Mouse (Mus musculus) naive thymus-derived CD4-positive, alpha-beta T cell, adult 2 months (primary cell): ENCODE results near the gene Olfr1368.

ENCODE experiments used
- DNase-seq: peaks from one replicate; pipeline ENCODE4 v3.0.0-alpha.2; 2011; ENCODE audit warnings: low read depth

The Olfr1368 gene

GRCm38 (mm10) chr13:21145767-21146166, at the start of gene Olfr1368:
TSS of gene Olfr1368 (minus strand) at chr13:21145867.
- DNase-seq, result no peak

GRCm38 (mm10) chr13:21185521-21185920, 39.9 kb upstream of the Olfr1368 start:
- no peak for DNase-seq

DNA sequence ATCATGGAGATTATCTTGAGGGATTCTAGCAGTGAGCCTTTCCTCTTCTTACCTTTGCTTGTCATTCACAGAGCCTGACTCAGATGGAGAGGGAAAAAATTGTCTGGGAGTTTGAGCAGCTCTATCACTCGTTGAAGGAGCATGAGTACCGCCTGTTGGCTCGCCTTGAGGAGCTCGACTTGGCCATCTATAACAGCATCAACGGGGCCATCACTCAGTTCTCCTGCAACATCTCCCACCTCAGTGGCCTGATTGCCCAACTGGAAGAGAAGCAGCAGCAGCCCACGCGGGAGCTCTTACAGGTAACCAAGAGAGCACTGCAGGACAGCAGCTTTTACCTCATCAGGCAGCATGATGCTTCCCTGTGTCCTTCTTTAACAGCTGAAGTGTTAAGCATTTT, 38.0 kb upstream of the Olfr1368 start:
- DNase-seq, result no peak

DNA sequence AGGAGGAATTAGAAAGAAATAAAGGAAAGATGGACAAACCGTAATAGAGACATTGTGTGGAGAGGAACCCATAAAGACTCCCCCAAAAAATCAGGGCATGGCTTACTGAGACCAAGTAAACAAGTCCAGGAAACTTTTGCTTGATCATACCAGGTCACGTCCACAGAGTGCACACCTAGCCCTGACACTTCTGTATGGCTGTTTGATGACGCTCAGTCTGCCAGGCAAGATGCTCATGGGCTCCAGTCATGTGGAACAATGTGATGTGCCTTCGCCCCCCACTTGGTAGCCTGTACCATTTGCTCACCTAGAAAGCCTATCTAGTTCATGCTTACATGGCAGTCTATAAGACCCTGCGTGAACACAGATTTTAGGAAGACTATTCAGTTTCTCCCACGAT, 37.4 kb upstream of the Olfr1368 start:
- no peak for DNase-seq

GRCm38 (mm10) chr13:21181996-21182395, 36.3 kb upstream of the Olfr1368 start:
- no peak for DNase-seq

- DNase-seq, result peak; percentile 76
These were observed 35.2 kb upstream of the Olfr1368 start for GRCm38 (mm10) chr13:21180551-21181530.

- peak; percentile 95 for DNase-seq
These were observed 34.3 kb upstream of the Olfr1368 start for GRCm38 (mm10) chr13:21179724-21180550.

- no peak for DNase-seq
These were observed 33.7 kb upstream of the Olfr1368 start, which contains the start of gene Trim27 for GRCm38 (mm10) chr13:21179367-21179723. TSS of gene Trim27 (plus strand) at chr13:21179445.

DNA sequence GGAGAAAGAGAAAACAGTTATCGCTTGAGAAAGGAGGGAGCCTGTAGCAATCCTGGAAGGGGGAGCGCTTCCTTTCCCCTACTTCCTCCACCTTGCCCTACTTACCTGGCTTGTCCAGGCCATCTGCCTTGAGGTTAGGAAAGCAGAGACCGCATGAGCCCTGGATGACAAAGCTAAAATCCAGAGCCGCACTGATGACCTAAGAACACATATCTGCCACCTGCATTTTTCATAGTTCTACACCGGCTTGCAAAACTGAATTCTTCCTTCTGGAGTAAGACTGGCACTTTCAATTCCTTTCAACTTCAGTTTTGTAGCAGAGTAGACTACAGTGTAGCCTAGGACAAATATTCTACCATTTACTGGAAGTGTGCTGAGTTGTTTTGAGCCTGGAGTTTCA, 32.7 kb upstream of the Olfr1368 start:
- DNase-seq, result no peak

DNA sequence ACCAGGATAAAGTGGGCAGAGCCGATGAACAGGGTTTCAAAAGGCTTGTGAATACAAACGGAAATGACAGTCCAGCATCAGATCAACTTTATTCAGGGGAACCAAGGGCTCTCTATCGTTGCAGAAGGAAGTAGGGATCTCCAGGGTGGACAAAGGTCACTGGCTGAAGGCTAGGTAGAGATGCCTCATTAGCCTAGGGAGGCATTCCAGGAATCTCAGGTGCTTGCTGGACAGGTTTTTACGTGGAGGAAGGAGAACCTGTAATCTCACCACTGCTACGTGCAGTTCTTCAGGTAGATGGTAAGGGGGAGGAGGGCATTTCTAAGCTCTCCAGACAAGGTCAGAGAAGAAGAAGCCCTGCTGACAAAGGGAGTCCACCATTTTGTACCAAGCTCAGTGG, 32.0 kb upstream of the Olfr1368 start:
- no peak for DNase-seq

- no peak for DNase-seq
These were observed 31.1 kb upstream of the Olfr1368 start for GRCm38 (mm10) chr13:21176733-21177132.

GRCm38 (mm10) chr13:21173072-21173471, 27.4 kb upstream of the Olfr1368 start:
- no peak for DNase-seq

DNA sequence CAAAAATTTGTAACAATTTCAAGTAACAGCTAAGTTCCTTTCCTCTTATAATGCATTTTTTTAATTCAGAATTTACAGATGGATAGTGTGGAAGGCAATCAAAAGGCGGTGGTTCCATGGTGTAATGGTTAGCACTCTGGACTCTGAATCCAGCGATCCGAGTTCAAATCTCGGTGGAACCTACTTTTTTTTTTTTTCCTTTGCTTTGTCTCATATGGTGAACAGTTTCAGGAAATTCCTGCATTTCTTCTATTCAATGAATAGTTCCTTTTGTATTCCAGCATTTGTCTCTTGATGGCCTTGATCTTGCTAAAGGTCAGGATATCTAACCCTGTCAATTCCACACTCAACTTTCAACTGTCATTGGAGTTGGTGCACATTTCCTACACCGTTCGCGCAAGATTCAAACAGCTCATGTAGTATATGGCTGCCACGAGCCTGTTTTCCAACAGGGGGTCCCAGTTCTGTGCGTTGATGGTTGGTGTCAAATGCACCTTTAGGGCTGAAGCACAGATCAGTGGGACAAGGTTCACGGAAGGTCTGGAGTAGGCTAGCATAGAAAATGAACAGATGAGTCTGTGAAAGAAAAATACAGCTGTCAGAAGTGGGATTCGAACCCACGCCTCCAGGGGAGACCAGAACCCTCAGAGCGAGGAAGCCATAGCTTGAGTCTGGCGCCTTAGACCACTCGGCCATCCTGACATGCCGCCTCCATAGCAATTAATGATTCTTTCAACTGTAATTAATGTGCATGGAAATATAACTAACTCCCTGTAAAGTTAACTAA, 26.8 kb upstream of the Olfr1368 start:
- peak; percentile 85 for DNase-seq

- DNase-seq, result peak; percentile 51
These were observed 26.0 kb upstream of the Olfr1368 start for GRCm38 (mm10) chr13:21171600-21172150.

- DNase-seq, result no peak
These were observed 25.5 kb upstream of the Olfr1368 start for GRCm38 (mm10) chr13:21171156-21171530.

DNA sequence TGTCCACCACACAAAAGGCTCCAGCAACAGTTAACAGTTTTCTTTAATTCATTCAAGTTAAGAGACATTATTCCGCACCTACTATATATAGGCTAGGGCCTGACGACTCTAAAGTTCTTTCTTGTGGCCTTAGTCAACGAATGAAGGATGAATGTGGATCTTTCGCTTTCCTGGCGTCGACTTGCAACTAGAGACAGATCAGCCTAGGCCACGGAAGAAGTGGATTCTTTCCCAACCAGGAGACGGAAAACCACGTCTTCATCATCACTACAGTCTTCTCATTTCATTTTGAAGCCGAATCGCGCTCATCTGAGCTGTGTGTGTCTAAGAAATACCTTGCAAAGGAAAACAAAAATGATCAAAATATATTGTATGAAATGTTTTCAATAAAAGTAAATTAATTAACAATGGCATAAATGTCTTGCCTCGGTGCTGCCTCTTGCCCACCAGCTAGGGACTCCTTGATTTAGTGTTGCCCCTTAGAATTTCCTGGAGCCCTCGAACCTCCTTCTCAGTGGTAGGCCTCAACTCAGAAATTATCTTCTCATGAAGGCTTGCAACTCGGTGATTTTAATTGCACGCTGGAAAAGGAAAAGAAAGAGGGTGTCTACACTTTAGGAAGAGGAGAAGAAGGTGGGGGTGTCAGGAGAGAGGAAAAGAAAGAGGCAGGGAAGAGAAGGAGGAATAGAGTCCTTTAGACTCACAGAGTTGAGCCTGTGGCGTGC, 24.9 kb upstream of the Olfr1368 start:
- DNase-seq, result no peak

- DNase-seq, result peak; percentile 96
These were observed 24.2 kb upstream of the Olfr1368 start for GRCm38 (mm10) chr13:21169657-21170430.

- DNase-seq, result peak; percentile 54
These were observed 23.5 kb upstream of the Olfr1368 start for GRCm38 (mm10) chr13:21169121-21169656.

- DNase-seq, result peak; percentile 68
These were observed 22.8 kb upstream of the Olfr1368 start for GRCm38 (mm10) chr13:21168371-21169011.
